Mouse (Mus musculus) forebrain, embryonic 16.5 days (tissue): ENCODE data around the gene Msx3. TPM values are rescaled to one million over a fixed set of nuclear protein-coding genes. Genes with fewer than 3 reads are reported as not detected.

ENCODE experiments used
- ATAC-seq: fragments of 200-750 bp; cut with Nextera tagmentation; 2 replicates; pipeline ENCODE4 v1.8.0; 2017; ENCODE audit warnings: mild to moderate bottlenecking, moderate library complexity
- H3K27ac ChIP-seq: fragments of 300-500 bp; sonication (generic); 2 replicates; pipeline ENCODE4 v1.5.1; 2014; ENCODE audit warnings: low read length, control low read depth
- H3K27me3 ChIP-seq: fragments of 300-500 bp; sonication (generic); replicated peaks from 2 replicates; pipeline ENCODE4 v1.6.1; 2014; ENCODE audit warnings: low read length; ENCODE audit not compliant: control insufficient read depth, insufficient read depth
- H3K36me3 ChIP-seq: fragments of 300-500 bp; sonication (generic); 2 replicates; pipeline ENCODE4 v1.6.1; 2014; ENCODE audit not compliant: control insufficient read depth, insufficient read depth
- H3K4me1 ChIP-seq: fragments of 300-500 bp; sonication (generic); replicated peaks from 2 replicates; pipeline ENCODE4 v1.6.1; 2014; ENCODE audit warnings: low read length; ENCODE audit not compliant: control insufficient read depth, insufficient read depth
- H3K4me2 ChIP-seq: fragments of 300-500 bp; sonication (generic); 2 replicates; pipeline ENCODE4 v1.6.1; 2014; ENCODE audit warnings: mild to moderate bottlenecking, low read length, control low read depth
- H3K4me3 ChIP-seq: fragments of 300-500 bp; sonication (generic); replicated peaks from 2 replicates; pipeline ENCODE4 v1.5.1; 2014; ENCODE audit warnings: mild to moderate bottlenecking, low read length, control low read depth
- H3K9ac ChIP-seq: fragments of 300-500 bp; sonication (generic); replicated peaks from 2 replicates; pipeline ENCODE4 v1.6.1; 2014; ENCODE audit warnings: low read depth, low read length, control low read depth
- H3K9me3 ChIP-seq: fragments of 300-500 bp; sonication (generic); 2 replicates; pipeline ENCODE4 v1.6.1; 2016; ENCODE audit warnings: low read length; ENCODE audit not compliant: control insufficient read depth
- WGBS: fragments of 180-500 bp; shearing (Covaris S2); extraction: QIAGEN DNeasy Blood & Tissue Kit; methylation state at CpG from one replicate; pipeline ENCODE4 v1.1.7; 2014; 5-methylcytosine and 5-hydroxymethylcytosine counted together
- polyA plus RNA-seq: library from polyadenylated mRNA; unstranded; fragments of >200 nt; fragmentation: Nextera tagmentation; extraction: Ambion mirVana; gene quantifications from 2 replicates; pipeline ENCODE4 v1.2.1, GENCODE M21; 2015

Gene Msx3
- polyA plus RNA-seq, 1 experiment from 2014 or later: 1.7 TPM

- Histone ChIP-seq H3K36me3 (no peaks in the 10 kb centered on the region), H3K9me3 (no peaks in the 10 kb centered on the region), H3K9ac (peak overlapping the region; percentile 80), H3K4me1 (peaks cover 29% of the 10 kb centered on the region), H3K27ac (peak overlapping the region; percentile 92), H3K4me3 (peak overlapping the region; percentile 55), H3K27me3 (no peaks in the 10 kb centered on the region), H3K4me2 (peak overlapping the region; percentile 79)
- WGBS: 2% methylated on average over 24 of the region's 24 CpGs
- ATAC-seq: peak; percentile 82
Measured at GRCm38 (mm10) chr7:140080503-140081156, 31.7 kb upstream of the Msx3 start.

GRCm38 (mm10) chr7:140078711-140079110, 29.8 kb upstream of the Msx3 start:
- no peak overlapping the region for H3K4me2 ChIP-seq
- no peaks in the 10 kb centered on the region for H3K27me3 ChIP-seq

GRCm38 (mm10) chr7:140077698-140078097, 28.8 kb upstream of the Msx3 start:
- Histone ChIP-seq H3K4me1 (peaks cover 29% of the 10 kb centered on the region), H3K9me3 (no peaks in the 10 kb centered on the region), H3K27me3 (0 out of 2 replicates have a peak, but pooled peaks cover 2% of the 10 kb centered on the region), H3K4me2 (no peak overlapping the region), H3K9ac (no peak overlapping the region), H3K4me3 (no peak overlapping the region), H3K36me3 (no peaks in the 10 kb centered on the region), H3K27ac (no peak overlapping the region)
- 75% methylated on average over 6 of the region's 6 CpGs for WGBS
- ATAC-seq: no peak

More at GRCm38 (mm10) chr7:140078711-140079110, 29.8 kb upstream of the Msx3 start:
- Histone ChIP-seq H3K9me3 (no peaks in the 10 kb centered on the region), H3K27ac (no peak overlapping the region), H3K4me1 (peaks cover 29% of the 10 kb centered on the region), H3K4me3 (no peak overlapping the region), H3K36me3 (no peaks in the 10 kb centered on the region), H3K9ac (no peak overlapping the region)
- WGBS: 5% methylated on average over 5 of the region's 5 CpGs
- no peak for ATAC-seq

GRCm38 (mm10) chr7:140070042-140070711, 21.3 kb upstream of the Msx3 start:
- no peaks in the 10 kb centered on the region; the same call in 1 of the 2 replicates for H3K4me1 ChIP-seq
- H3K4me2 ChIP-seq: peak overlapping the region; percentile 9; the same call in 1 of the 2 replicates
- no peak overlapping the region for H3K4me3 ChIP-seq
- peaks cover 13% of the 10 kb centered on the region for H3K27me3 ChIP-seq
- 34% methylated on average over 35 of the region's 39 CpGs for WGBS
- H3K36me3 ChIP-seq: no peaks in the 10 kb centered on the region
- no peak overlapping the region for H3K9ac ChIP-seq
- no peak for ATAC-seq
- no peak overlapping the region for H3K27ac ChIP-seq
- no peaks in the 10 kb centered on the region for H3K9me3 ChIP-seq

- 74% methylated on average over 6 of the region's 6 CpGs for WGBS
Measured at GRCm38 (mm10) chr7:140067397-140067796, 18.5 kb upstream of the Msx3 start.

GRCm38 (mm10) chr7:140063092-140063491, 14.2 kb upstream of the Msx3 start:
- Histone ChIP-seq H3K27me3 (peaks cover 12% of the 10 kb centered on the region; the same call in 1 of the 2 replicates), H3K36me3 (no peaks in the 10 kb centered on the region), H3K9me3 (no peaks in the 10 kb centered on the region), H3K4me1 (peaks cover 28% of the 10 kb centered on the region), H3K27ac (no peak overlapping the region), H3K4me3 (no peak overlapping the region), H3K9ac (no peak overlapping the region), H3K4me2 (no peak overlapping the region)
- 19% methylated on average over 7 of the region's 7 CpGs for WGBS
- ATAC-seq: no peak

More at GRCm38 (mm10) chr7:140067397-140067796, 18.5 kb upstream of the Msx3 start:
- Histone ChIP-seq H3K36me3 (no peaks in the 10 kb centered on the region), H3K27ac (no peak overlapping the region), H3K4me2 (no peak overlapping the region), H3K9me3 (no peaks in the 10 kb centered on the region), H3K4me3 (no peak overlapping the region), H3K4me1 (no peaks in the 10 kb centered on the region; the same call in 1 of the 2 replicates), H3K9ac (no peak overlapping the region), H3K27me3 (peaks cover 15% of the 10 kb centered on the region)
- no peak for ATAC-seq

GRCm38 (mm10) chr7:140062307-140062706, 13.4 kb upstream of the Msx3 start:
- Histone ChIP-seq H3K27ac (no peak overlapping the region), H3K27me3 (peaks cover 10% of the 10 kb centered on the region; the same call in 1 of the 2 replicates), H3K4me2 (no peak overlapping the region), H3K36me3 (no peaks in the 10 kb centered on the region), H3K4me1 (peaks cover 33% of the 10 kb centered on the region), H3K4me3 (no peak overlapping the region), H3K9me3 (no peaks in the 10 kb centered on the region), H3K9ac (no peak overlapping the region)
- no peak for ATAC-seq
- 13% methylated on average over 11 of the region's 11 CpGs for WGBS

- H3K4me1 ChIP-seq: peaks cover 34% of the 10 kb centered on the region
- peak overlapping the region; percentile 76 for H3K9ac ChIP-seq
- ATAC-seq: no peak
- H3K27me3 ChIP-seq: peaks cover 9% of the 10 kb centered on the region; the same call in 1 of the 2 replicates
- H3K4me2 ChIP-seq: peak overlapping the region; percentile 92
- no peaks in the 10 kb centered on the region for H3K36me3 ChIP-seq
- no peaks in the 10 kb centered on the region for H3K9me3 ChIP-seq
- H3K4me3 ChIP-seq: peak overlapping the region; percentile 49
- WGBS: 3% methylated on average over 6 of the region's 6 CpGs
- H3K27ac ChIP-seq: peak overlapping the region; percentile 75
Measured at GRCm38 (mm10) chr7:140061832-140062130, 12.9 kb upstream of the Msx3 start.

GRCm38 (mm10) chr7:140060936-140061831, 12.3 kb upstream of the Msx3 start:
- WGBS: under 1% methylated on average over 47 of the region's 47 CpGs

More at GRCm38 (mm10) chr7:140060936-140061831, 12.3 kb upstream of the Msx3 start:
- Histone ChIP-seq H3K36me3 (no peaks in the 10 kb centered on the region), H3K27me3 (peaks cover 9% of the 10 kb centered on the region; the same call in 1 of the 2 replicates), H3K27ac (peak overlapping the region; percentile 75), H3K4me1 (peaks cover 34% of the 10 kb centered on the region), H3K4me3 (peak overlapping the region; percentile 49), H3K4me2 (peak overlapping the region; percentile 92), H3K9ac (peak overlapping the region; percentile 76), H3K9me3 (no peaks in the 10 kb centered on the region)
- peak; percentile 66 for ATAC-seq
